Mouse (Mus musculus): ENCODE measurements around the gene Entr1. TPM values are rescaled to one million over a fixed set of nuclear protein-coding genes. Genes with fewer than 3 reads are reported as not detected.

Entr1 gene
- polyA plus RNA-seq (2014; fragmentation: Nextera tagmentation; extraction: Ambion mirVana) = 87.4 and 89.1 TPM in 2 replicates

DNA sequence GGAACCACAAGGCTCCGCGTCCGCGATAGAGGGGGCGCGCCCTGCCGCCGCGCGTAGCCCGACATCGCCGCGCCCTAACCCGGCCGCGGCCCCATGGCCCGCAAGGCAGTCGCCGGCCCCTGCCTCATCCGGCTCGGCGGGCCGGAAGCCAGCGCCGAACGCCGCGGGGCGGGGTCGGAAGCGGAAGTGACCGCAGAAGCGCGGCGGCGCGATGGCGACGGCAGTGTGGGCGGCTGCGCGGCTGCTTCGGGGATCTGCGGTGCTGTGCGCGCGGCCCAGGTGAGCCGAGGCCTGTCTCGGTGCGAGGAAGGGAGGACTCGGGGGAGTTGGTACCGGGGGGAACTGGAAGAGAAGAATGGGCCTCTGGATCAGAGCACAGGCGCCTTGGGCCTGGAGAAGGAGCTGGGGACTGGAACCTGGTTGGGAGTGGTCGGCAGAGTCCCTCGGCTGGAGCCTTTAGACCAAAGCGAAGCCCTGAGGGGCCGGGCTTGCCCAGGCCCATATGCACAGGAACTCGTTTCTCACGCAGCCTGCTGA, at the start of gene Entr1, which contains the start of gene Pmpca:
Entr1 (minus strand) TSS at position 163 of the 537 bp plus-strand sequence.
Pmpca (plus strand) TSS at position 186 of the 537 bp plus-strand sequence.
- no peaks in the 10 kb centered on the region for H3K9me3 ChIP-seq (replicated peaks; ENCODE audit: control insufficient read depth, low read length)
- peaks cover 44% of the 10 kb centered on the region for H3K36me3 ChIP-seq (ENCODE audit: control insufficient read depth, insufficient read depth, low read length)
- under 1% methylated on average over 45 of the region's 60 CpGs for WGBS (ENCODE audit: insufficient replicate concordance)
- H3K4me1 ChIP-seq (ENCODE audit: control insufficient read depth, insufficient read depth, low read length) = peaks cover 9% of the 10 kb centered on the region
- H3K4me3 ChIP-seq (ENCODE audit: low read depth, low read length) = peak within 1 kb of the TSS; percentile 97
- peak within 1 kb of the TSS; percentile 50 for H3K27ac ChIP-seq (ENCODE audit: low read depth, low read length)
- ATAC-seq (replicated peaks; ENCODE audit: insufficient number of reproducible peaks, low FRiP score, low TSS enrichment) = peak; percentile 78
- peak within 1 kb of the TSS; percentile 90 for H3K4me2 ChIP-seq
- H3K9ac ChIP-seq (ENCODE audit: low read depth, low read length) = peak within 1 kb of the TSS; percentile 82
- no peaks in the 10 kb centered on the region for H3K27me3 ChIP-seq (ENCODE audit: control insufficient read depth, insufficient read depth, low read length)

DNA sequence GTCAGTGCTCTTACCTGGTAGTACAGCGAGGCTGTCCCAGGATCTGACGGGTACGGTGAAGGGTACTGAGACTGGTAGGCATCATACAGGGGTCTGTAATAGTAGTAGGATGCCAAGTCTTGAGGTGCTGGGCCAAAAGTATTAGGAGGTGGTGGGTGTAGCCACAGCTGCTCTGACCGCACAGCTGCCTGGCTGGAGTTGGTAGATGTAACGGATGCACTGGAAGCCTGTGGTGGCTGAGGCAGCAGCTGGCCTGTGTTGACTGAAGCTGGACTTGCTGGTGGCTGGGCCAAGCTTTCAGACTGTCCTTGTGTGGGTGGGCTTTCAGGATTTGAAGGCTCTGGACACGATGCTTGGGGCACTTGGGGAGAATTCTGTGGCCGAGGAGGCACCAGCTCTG, 49.3 kb upstream of the Entr1 start:
- Histone ChIP-seq H3K9me3 (replicated peaks; ENCODE audit: control insufficient read depth, low read length) (no peaks in the 10 kb centered on the region), H3K4me1 (ENCODE audit: control insufficient read depth, insufficient read depth, low read length) (no peaks in the 10 kb centered on the region), H3K9ac (ENCODE audit: low read depth, low read length) (no peak overlapping the region), H3K4me2 (no peak overlapping the region), H3K4me3 (ENCODE audit: low read depth, low read length) (no peak overlapping the region), H3K27me3 (ENCODE audit: control insufficient read depth, insufficient read depth, low read length) (no peaks in the 10 kb centered on the region), H3K27ac (ENCODE audit: low read depth, low read length) (no peak overlapping the region), H3K36me3 (ENCODE audit: control insufficient read depth, insufficient read depth, low read length) (peaks cover 36% of the 10 kb centered on the region)
- no peak for ATAC-seq (replicated peaks; ENCODE audit: insufficient number of reproducible peaks, low FRiP score, low TSS enrichment)
- WGBS (ENCODE audit: insufficient replicate concordance) = 93% methylated on average over 7 of the region's 7 CpGs

DNA sequence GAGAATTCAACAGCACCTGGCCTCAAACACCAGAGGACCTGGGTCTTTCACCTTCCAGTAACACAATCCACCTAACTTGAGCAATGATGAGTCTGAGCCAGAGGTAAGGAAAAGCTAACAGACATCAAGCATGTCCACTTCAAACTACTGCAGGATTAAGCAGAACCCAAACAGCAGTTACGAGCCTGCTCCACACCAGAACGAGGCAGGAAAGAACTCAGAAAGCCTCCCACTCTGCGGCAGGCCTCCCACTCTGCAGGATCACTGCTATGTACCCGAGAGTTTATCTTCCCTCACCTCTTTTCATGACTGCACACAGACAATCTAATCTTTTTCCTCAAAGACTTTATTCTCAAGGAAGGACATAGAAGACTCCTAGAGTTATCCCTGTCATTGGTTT, 48.1 kb upstream of the Entr1 start:
- ATAC-seq (replicated peaks; ENCODE audit: insufficient number of reproducible peaks, low FRiP score, low TSS enrichment) = no peak
- Histone ChIP-seq H3K4me3 (ENCODE audit: low read depth, low read length) (no peak overlapping the region), H3K27ac (ENCODE audit: low read depth, low read length) (no peak overlapping the region), H3K36me3 (ENCODE audit: control insufficient read depth, insufficient read depth, low read length) (peaks cover 40% of the 10 kb centered on the region), H3K4me1 (ENCODE audit: control insufficient read depth, insufficient read depth, low read length) (no peaks in the 10 kb centered on the region), H3K9ac (ENCODE audit: low read depth, low read length) (no peak overlapping the region), H3K9me3 (replicated peaks; ENCODE audit: control insufficient read depth, low read length) (no peaks in the 10 kb centered on the region), H3K27me3 (ENCODE audit: control insufficient read depth, insufficient read depth, low read length) (no peaks in the 10 kb centered on the region), H3K4me2 (no peak overlapping the region)
- WGBS (ENCODE audit: insufficient replicate concordance) = 62% methylated on average over 4 of the region's 4 CpGs

DNA sequence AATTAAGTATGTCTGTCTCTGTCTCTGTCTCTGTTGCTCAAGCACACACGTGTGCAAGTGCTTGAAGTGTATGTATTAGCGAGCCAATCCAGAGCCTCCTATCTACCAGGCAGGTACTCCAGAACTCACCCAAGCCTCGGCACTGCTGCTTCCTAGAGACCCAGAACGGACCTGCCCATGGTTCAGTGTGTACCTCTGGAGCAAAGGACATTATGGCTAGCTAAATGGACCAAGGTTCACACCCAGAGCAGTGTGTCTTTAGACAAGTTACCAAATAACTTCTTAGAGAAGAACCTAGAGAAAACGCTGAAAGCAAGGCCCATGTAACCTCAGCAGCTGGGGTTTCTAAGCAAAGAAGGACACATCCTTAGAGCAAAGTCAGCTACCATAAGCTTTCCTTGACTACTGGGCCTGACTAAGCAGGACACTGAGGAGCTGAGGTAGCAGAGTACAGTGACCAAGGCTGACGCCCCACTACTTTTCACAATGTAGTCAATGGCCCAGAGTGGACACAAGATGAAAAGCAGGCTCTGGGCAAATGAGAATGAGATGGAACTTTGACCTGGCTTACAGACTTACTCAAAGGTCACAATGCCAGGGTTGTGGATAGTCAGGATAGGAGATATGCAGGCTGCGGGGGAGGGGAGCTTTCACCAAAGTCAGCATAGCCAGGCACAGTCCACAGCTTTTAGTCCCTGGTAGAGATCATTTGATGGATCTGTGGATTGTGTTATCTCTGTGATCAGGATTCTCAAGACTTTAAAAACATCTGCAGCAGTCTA, 45.9 kb upstream of the Entr1 start:
- no peak overlapping the region for H3K27ac ChIP-seq (ENCODE audit: low read depth, low read length)
- 85% methylated on average over 7 of the region's 7 CpGs for WGBS (ENCODE audit: insufficient replicate concordance)
- ATAC-seq (replicated peaks; ENCODE audit: insufficient number of reproducible peaks, low FRiP score, low TSS enrichment) = no peak

DNA sequence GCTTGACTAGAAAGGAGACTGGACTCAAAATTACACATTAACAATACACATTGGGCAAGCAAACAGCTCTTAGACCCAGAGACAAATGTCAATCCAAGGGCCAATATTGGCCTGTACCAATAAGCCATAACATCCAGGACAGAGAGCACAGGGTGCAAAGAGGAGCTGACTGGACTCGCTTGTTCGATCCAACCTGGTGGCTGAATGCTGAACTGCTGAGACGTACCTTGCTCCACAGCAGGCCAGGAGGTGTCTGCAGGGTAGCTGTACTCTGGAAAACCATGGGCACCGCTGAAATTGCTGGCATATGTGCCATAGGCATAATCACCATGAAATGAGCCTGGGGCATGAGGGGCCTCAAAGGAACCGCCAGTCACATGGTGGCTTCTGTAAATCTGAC, 40.7 kb upstream of the Entr1 start:
- Histone ChIP-seq H3K27me3 (ENCODE audit: control insufficient read depth, insufficient read depth, low read length) (no peaks in the 10 kb centered on the region), H3K4me2 (no peak overlapping the region), H3K4me1 (ENCODE audit: control insufficient read depth, insufficient read depth, low read length) (no peaks in the 10 kb centered on the region), H3K4me3 (ENCODE audit: low read depth, low read length) (no peak overlapping the region), H3K9ac (ENCODE audit: low read depth, low read length) (no peak overlapping the region), H3K9me3 (replicated peaks; ENCODE audit: control insufficient read depth, low read length) (no peaks in the 10 kb centered on the region), H3K27ac (ENCODE audit: low read depth, low read length) (no peak overlapping the region), H3K36me3 (ENCODE audit: control insufficient read depth, insufficient read depth, low read length) (peaks cover 54% of the 10 kb centered on the region)
- ATAC-seq (replicated peaks; ENCODE audit: insufficient number of reproducible peaks, low FRiP score, low TSS enrichment) = no peak
- WGBS (ENCODE audit: insufficient replicate concordance) = 87% methylated on average over 5 of the region's 5 CpGs

More for the DNA sequence above, 45.9 kb upstream of the Entr1 start:
- H3K36me3 ChIP-seq (ENCODE audit: control insufficient read depth, insufficient read depth, low read length) = peaks cover 36% of the 10 kb centered on the region
- no peak overlapping the region for H3K4me3 ChIP-seq (ENCODE audit: low read depth, low read length)
- no peaks in the 10 kb centered on the region for H3K27me3 ChIP-seq (ENCODE audit: control insufficient read depth, insufficient read depth, low read length)
- no peak overlapping the region for H3K9ac ChIP-seq (ENCODE audit: low read depth, low read length)
- H3K9me3 ChIP-seq (replicated peaks; ENCODE audit: control insufficient read depth, low read length) = no peaks in the 10 kb centered on the region
- H3K4me1 ChIP-seq (ENCODE audit: control insufficient read depth, insufficient read depth, low read length) = no peaks in the 10 kb centered on the region
- no peak overlapping the region for H3K4me2 ChIP-seq

DNA sequence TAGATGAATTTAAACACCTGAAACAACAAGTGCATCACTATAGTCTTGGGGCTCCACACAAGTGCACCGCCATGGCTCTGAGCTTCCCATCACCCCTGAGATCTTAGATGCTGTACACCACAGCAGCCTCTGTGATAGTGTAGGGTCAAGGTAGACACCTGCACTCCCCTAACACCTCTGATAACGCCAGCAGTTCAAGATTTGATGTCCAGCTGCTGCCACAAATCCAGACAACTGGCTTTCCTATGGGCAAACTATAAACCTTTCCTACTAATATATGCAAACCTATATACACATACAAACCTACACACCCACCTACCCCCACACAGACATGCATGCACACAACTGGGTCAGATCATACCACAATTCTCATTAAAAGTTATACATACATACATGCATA, 35.4 kb upstream of the Entr1 start:
- H3K36me3 ChIP-seq (ENCODE audit: control insufficient read depth, insufficient read depth, low read length) = peaks cover 65% of the 10 kb centered on the region
- no peaks in the 10 kb centered on the region for H3K27me3 ChIP-seq (ENCODE audit: control insufficient read depth, insufficient read depth, low read length)
- 87% methylated on average over 2 of the region's 2 CpGs for WGBS (ENCODE audit: insufficient replicate concordance)
- no peak for ATAC-seq (replicated peaks; ENCODE audit: insufficient number of reproducible peaks, low FRiP score, low TSS enrichment)
- H3K9ac ChIP-seq (ENCODE audit: low read depth, low read length) = no peak overlapping the region
- H3K4me3 ChIP-seq (ENCODE audit: low read depth, low read length) = no peak overlapping the region
- no peaks in the 10 kb centered on the region for H3K9me3 ChIP-seq (replicated peaks; ENCODE audit: control insufficient read depth, low read length)
- H3K4me1 ChIP-seq (ENCODE audit: control insufficient read depth, insufficient read depth, low read length) = peaks cover 6% of the 10 kb centered on the region; the same call in 1 of the 2 replicates
- H3K4me2 ChIP-seq = no peak overlapping the region
- no peak overlapping the region for H3K27ac ChIP-seq (ENCODE audit: low read depth, low read length)

DNA sequence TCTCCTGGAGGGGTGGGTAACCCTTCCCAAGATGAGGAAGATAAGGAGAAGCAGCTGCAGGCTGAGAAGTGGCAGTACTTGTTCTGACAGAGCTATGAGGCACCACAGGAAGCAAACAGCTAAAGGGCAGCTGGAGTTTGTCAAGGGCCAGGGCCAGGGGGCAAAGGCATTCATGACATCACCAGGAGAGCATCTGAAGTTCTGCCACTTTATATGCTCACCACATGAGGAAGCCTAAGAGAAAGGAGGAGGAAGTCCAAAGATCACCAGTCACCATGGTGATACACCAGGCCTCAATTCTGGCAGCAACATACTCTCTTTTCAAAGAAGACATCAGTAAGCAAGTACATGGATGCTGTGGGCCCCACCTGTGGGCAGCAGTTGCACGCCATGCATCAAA, 34.0 kb upstream of the Entr1 start:
- Histone ChIP-seq H3K27me3 (ENCODE audit: control insufficient read depth, insufficient read depth, low read length) (no peaks in the 10 kb centered on the region), H3K36me3 (ENCODE audit: control insufficient read depth, insufficient read depth, low read length) (peaks cover 59% of the 10 kb centered on the region), H3K27ac (ENCODE audit: low read depth, low read length) (no peak overlapping the region), H3K9ac (ENCODE audit: low read depth, low read length) (no peak overlapping the region), H3K9me3 (replicated peaks; ENCODE audit: control insufficient read depth, low read length) (no peaks in the 10 kb centered on the region), H3K4me1 (ENCODE audit: control insufficient read depth, insufficient read depth, low read length) (peaks cover 6% of the 10 kb centered on the region; the same call in 1 of the 2 replicates), H3K4me2 (no peak overlapping the region), H3K4me3 (ENCODE audit: low read depth, low read length) (no peak overlapping the region)
- ATAC-seq (replicated peaks; ENCODE audit: insufficient number of reproducible peaks, low FRiP score, low TSS enrichment) = no peak
- WGBS (ENCODE audit: insufficient replicate concordance) = 78% methylated on average over 1 of the region's 1 CpGs

DNA sequence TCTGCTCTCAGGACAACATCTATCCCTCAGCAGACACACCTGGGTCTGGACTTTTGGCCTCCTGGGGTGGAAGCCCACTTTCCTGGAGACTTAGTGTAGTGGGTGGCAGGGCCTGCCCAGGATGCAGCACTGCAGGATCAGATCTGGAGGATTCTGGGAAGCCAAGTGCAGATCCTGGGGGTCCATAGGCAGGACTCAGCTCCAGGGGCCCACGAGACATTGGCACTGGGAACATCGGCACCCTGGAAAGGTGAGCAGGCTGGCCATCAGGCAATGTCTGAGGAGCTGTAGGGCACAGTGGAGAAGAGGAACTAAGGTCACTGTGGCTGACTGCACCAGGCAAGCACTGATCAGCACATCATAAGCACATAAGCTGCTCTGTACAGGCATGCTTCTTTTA, 32.9 kb upstream of the Entr1 start:
- H3K9me3 ChIP-seq (replicated peaks; ENCODE audit: control insufficient read depth, low read length) = no peaks in the 10 kb centered on the region
- H3K4me2 ChIP-seq = no peak overlapping the region
- 93% methylated on average over 2 of the region's 2 CpGs for WGBS (ENCODE audit: insufficient replicate concordance)
- no peak overlapping the region for H3K9ac ChIP-seq (ENCODE audit: low read depth, low read length)
- H3K4me3 ChIP-seq (ENCODE audit: low read depth, low read length) = no peak overlapping the region
- peaks cover 6% of the 10 kb centered on the region; the same call in 1 of the 2 replicates for H3K4me1 ChIP-seq (ENCODE audit: control insufficient read depth, insufficient read depth, low read length)
- peaks cover 58% of the 10 kb centered on the region for H3K36me3 ChIP-seq (ENCODE audit: control insufficient read depth, insufficient read depth, low read length)
- no peak for ATAC-seq (replicated peaks; ENCODE audit: insufficient number of reproducible peaks, low FRiP score, low TSS enrichment)
- H3K27ac ChIP-seq (ENCODE audit: low read depth, low read length) = no peak overlapping the region
- no peaks in the 10 kb centered on the region for H3K27me3 ChIP-seq (ENCODE audit: control insufficient read depth, insufficient read depth, low read length)
